Mouse (Mus musculus) R1 (cell line): ENCODE measurements around the gene Uba5.

Experiments used
- DNase-seq: peaks from one replicate; pipeline ENCODE4 v3.0.0-alpha.2; 2018; ENCODE audit warnings: low read depth, low spot score

Uba5 gene

DNA sequence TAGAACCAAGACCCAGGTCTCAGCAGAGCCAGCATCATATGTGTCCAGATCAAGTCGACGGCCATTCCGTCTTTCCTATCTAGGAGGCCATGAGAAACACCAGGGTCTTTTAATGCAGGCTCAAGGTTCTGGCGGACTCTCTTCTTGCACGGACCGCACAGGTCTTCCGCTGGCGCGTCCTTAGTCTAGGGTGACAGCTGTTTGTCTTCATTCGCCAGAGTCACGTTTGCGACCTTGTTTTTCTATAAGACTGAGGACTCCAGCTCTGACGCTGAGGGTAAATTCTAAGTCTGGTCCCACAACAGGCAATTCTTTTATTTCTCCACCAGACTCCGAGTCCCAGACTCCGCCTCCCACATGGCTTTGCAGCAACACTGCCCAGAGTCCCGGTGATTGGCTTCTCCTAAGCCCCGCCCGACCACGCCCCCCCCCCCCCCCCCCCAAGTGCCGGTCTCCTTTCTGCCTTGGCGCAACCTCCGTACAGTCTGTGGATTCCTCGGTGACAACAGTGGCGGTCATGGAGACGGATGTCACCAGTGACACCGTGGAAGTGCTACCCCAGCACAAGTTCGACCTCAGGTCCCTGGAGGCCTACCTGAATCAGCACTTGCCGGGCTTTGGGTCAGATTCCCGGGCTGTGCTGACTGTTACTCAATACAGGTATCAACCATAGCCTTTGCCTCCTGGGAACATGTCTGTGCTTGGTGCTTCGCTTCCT, 469 bp upstream of the Uba5 start, which contains the start of gene Acad11:
Acad11 (plus strand) TSS at position 134 of the 718 bp plus-strand sequence.
- DNase-seq: peak; percentile 95

DNA sequence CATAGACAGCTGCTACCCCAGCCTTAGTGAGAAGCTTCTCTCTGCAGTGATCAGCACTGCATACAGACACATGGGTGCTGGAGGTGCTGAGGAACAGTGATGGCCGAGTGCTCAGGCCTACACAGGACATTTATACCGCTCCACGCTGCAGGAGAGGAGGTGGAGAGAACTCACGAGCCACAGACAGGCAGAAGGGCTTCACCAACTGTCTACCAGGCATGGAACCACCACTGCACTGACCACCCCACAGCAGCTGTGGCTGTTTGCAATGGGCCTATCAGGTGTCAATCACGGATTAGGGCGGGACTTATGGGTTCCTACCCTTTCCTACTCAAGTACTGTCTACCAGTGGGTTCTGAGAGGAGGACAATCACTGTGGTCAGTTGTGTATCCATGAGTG, 11.9 kb downstream of the Uba5 start:
- no peak for DNase-seq

DNA sequence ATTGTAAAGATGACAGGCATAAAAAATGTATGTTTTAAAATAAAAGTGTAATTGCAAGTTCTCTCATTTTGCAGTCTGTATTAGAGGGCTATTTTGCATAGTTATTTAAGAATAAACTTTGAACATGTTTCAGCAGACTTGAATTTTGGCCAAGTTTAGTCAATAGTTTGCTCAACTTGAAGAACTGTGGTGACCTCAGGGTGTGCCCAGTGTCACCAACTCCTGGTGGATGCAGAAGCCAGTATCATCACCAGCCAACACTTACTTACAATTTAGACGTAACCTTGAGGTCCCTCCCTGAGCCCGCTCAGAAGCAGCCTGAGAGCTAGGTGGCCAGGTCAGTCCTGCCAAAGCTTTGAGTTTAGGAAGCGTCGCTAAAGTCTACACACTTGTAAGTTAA, 19.3 kb downstream of the Uba5 start:
- DNase-seq: no peak

DNA sequence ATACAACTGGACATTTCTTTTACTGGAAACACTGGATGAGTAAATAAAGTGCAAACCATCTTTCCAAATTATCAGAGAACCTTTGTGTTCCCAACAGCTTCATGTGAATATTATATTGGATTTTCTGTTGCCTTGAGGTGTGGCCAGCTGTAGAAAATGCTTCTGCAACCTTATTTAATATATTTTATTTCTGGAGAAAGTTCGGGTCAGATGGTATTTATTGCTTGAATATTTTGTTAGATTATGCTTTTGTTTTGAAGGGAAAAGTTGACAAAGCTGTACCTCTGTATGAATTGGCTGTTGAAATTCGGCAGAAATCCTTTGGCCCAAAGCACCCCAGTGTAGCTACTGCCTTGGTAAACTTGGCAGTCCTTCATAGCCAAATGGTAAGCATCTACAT, 22.6 kb downstream of the Uba5 start, which contains the start of gene Gm28305:
Gm28305 (plus strand) TSS at position 301 of the 400 bp plus-strand sequence.
- no peak for DNase-seq

DNA sequence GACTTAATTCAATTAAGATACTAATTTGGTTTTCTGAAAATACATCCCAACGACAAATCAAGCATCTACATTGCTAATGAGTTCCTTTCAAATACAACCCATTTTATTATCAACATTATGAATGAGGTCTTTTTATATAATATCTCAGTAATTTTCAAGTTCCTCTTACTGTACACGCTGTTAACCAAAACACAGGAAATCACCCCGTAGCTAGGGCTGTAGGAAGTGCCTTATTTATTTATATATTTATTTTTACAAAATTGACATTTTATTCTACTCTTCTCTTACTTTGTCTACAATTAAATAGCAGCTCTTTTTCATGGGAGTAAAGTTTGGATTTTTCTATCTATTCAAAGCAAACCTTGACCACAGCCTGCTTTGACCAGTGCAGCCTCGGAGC, 23.2 kb downstream of the Uba5 start:
- no peak for DNase-seq

DNA sequence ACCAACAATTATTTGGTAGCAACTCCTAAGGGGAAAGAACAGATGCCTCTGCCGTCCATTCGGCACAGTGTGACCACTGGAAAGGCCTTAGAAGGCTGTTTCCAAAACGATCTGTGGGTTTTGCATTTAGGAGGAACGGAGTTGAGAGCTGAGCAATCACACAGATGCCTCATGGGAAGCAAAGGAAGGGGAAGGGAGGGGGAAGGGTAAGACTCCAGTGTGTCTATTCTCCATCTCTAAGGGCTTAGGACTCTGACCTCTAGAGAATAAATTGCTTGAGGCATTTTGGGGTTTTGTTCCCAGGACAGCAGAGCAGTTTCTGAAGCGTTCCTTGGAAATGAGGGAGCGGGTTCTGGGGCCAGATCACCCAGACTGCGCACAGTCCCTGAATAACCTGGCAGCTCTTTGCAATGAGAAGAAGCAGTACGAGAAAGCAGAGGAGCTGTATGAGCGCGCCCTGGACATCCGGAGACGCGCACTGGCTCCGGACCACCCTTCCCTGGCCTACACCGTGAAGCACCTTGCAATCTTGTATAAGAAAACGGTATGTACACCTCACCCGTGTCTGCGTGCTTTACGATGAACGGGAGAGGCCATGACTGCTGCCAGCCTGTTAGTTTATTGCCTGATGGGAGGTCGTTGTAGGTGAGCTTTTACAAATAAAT, 23.8 kb downstream of the Uba5 start:
- peak; percentile 29 for DNase-seq

DNA sequence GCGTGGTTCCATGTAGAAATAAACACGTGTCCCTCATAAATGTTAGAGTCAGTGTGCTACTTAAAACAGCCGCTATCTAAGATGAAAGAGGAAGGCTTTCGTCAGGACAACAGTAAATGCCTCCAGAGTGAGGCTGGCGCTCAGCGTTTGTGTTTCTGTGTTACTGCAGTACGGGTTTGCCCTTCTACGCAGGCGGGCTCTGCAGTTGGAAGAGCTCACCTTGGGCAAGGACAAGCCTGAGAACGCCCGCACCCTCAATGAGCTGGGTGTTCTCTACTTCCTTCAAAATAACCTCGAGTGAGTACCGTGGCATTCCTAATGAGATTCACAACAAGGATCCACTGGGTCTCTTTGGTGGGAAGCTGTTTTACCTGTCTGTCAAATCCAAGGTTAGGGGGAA, 24.7 kb downstream of the Uba5 start:
- DNase-seq: no peak

DNA sequence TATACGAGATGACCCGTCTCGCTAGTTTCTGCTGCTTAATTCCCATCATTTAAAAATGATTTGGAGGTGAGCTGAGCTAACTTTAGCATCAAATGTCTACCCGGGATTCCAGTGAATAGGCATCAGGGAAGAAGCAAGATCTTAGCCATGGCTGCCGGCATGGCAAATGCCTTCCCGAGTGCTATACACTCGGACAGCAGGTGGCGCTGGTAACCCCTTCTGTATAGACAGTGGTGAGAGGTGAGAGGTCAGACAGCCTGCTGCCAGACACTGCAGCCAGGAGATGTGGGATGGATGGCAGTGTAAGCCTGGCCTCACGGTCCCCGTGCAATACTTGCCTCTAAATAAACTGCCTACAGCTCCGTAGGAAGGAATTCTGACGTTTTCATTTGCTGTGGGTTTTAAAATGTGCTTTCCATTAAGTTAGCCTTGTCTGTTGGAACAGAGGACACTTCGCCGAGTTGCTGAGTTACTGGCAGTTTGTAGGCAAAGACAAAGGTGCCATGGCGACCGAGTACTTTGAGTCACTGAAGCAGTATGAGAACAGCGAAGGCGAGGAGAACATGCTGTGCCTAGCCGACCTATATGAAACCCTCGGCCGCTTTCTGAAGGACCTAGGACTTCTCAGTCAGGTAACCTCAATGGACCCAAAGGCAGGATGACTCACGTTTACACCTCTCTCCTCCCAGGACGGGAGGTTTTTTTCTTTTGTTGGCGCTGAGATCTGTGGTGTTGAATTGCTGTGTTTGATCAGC, 27.5 kb downstream of the Uba5 start:
- peak; percentile 93 for DNase-seq

DNA sequence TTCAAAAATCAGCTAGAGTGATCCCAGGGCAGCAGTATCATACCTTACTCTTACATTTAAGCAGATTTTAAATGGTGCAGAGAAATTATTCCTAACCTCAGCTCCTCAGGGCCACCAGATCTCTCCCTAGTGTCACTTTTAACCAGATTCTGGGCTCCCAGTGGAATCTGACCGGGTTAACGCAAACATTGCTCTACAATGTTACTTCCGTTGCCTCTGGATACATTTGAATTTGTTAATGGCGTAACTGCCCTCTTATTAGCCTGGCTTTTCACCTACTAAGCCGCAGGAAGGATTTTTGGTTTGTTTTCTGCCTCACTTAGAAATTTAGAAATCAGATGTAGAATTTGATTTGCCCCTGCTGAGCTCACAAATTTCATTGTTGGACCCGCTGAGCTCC, 28.2 kb downstream of the Uba5 start:
- no peak for DNase-seq

DNA sequence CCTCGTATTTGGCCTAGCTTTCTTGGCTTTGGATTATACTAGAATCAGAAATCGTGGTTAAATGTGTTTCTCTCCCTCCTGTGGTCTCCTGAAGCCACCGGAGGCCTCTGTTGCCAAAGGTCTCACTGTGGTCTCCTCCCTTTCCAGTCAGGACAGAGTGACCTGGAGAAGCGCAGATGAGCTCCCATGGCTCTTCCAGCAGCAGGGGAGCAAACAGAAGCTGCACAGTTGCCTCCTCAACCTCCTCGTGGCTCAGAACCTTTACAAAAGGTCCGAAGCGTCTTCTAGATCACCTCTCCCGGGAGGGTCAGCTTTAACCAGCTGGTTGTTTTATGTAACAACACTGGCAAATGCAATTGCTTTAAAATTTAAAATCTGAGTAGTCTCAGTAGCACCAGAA, 28.7 kb downstream of the Uba5 start:
- DNase-seq: no peak

DNA sequence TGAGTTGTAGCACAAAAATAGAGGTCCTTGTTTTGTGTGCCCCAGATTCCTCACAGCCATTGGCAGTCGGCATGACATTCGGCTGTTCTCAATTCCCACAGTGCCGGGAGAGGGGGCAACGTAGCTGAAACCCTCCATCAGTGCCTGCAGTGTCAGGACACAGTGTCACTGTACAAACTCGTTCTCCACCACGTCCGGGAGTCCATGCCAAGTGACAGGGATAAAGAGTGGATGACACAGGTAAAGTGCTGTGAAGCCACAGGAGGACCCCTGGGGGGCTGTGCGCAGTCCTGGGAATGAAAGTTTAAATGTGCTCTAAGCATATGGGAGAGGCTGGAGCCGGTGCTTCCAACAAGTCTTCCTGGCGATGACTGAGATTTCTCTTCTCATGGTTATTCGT, 33.1 kb downstream of the Uba5 start:
- DNase-seq: no peak

DNA sequence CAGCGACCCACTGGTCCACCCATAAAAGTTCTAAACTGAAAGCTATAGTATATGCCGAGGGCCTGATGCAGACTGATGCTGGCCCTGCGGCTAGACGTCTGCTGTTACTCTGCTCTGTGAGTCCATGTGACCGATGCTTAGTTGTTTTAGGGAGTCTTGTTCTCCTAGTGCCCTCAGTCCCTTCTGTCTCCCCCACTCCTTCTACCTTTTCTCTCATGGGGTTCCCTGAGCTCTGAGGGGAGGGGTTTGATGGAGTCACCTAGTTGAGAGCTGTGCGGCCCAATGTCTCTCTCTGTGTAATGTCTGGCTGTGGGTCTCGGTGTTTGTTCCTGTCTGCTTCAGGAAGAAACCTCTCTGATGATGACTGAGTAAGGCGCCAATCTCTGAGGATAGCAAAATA, 35.7 kb downstream of the Uba5 start:
- DNase-seq: no peak

DNA sequence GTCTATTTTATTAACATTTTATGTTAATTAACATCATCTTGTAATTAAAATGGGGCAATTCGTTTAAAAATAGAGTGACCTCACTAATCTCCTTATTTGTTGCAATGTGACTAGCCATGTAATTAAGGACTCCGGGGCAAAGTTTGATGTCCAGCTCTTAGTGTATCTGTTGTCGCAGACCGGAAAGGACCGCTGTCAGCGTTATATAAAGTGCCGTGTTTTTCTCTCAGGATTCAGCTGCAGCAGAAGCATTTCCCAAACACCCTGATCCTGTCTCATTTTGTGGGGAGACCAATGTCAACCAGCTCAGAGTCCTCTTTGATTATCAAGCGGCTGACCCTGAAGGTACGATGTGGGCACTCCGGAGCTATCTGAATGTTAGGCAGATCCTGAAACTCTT, 41.9 kb downstream of the Uba5 start:
- DNase-seq: no peak

DNA sequence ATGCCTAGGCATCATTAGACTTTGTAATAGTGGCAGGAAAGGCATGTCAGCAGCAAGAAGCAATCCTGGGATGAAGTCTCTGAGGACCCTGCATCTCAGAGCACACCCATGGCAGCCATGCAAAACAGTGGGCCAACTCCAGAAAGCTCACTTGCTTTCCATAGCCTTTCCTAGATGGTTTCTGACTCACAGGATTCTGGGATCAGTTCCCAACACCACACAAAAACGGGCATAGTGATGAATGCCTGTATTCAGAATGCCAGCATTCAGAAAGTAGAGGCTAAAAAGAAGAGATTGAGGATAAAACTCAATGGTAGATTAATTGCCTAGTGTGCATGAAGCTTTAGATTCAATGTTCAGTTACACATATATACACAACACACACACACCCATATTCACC, 48.4 kb downstream of the Uba5 start:
- no peak for DNase-seq

DNA sequence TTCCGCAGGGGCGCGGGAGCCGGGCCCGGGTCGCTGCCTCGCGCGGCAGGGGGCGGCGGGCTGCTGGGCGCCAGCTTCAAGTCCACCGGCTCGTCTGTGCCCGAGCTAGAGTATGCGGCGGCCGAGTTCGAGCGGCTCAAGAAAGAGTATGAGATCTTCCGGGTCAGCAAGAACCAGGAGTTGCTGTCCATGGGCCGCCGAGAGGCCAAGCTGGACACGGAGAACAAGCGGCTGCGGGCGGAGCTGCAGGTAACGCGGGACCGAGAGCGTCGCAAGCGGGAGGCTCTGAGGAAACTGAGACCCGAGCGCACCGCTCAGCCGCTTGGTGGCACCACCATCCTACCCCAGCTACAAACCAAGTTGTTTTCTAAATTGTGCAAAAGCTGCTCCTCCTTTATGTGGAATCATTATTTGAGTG, 60.0 kb downstream of the Uba5 start:
- DNase-seq: peak; percentile 81

DNA sequence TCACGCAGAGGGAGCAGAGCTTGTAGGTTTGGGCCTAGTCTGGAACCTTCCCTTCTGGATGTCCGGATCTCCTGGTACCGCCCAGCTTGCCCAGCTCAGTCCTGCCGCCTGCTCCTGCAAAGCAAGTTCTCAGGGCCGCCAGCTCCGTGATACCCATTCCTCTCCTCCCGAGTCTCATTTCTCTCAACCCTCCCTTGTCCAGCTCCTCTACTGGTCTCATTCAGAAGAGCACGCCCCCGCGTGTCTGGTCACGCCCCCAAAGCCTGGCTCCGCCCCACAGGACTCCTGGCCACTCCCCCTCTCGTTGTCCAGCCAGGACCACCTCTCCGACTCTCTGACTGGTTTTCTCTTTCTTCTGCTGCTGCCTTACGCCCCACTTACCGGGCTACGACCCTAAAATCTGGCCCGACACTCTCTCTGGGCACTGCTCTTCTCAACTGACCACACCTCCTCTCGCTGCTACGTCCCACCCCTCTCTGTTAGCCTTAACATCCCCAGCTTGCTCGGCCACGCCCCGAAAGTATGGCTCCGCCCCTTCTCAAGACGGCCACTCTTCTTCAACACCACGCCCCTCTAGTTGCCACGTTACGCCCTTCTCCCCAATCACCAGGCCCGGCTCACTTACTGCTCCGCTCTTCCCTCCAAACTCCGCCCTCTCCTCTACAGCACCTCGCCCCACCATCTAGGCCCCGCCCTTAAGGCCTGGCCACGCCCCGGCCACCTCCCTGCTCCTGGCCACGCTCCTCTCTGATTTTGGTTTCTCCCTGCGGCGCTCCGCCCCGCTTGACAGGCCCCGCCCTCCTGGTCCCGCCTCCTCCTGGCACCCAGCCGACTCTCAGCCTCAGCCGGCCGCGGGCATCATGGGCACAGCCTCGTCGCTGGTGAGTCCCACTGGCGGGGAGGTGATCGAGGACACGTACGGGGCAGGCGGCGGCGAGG, 60.7 kb downstream of the Uba5 start, which contains the start of gene Nphp3:
Nphp3 (plus strand) TSS at position 624 of the 939 bp plus-strand sequence.
- peak; percentile 100 for DNase-seq

DNA sequence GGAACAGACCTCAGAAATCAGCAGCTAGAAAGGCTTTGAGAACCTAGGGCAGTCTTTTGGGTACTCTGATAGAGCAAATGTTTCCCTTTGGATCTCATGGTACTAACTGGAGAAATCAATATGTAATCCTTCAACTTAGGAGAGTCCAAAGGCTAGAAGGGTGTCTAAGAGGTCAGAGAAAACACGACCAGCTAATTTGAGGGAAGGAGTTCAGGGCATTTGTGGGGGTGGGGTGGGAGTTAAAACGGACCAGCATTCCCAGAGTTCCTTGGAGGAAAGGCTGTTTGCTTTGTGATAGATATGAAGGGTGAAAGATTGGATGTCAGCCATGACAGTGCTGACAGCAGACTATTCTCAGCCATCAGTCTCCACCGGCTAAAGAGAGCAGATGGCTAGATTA, 62.3 kb downstream of the Uba5 start:
- DNase-seq: no peak
